Mouse (Mus musculus) central nervous system, embryonic 18 days (tissue): Measurements from ENCODE around the gene Gxylt2. TPM values are rescaled to one million over a fixed set of nuclear protein-coding genes. Genes with fewer than 3 reads are reported as not detected.

Source experiments
- polyA plus RNA-seq: library from polyadenylated mRNA; depleted of rRNA; stranded (reverse); fragments of >200 nt; gene quantifications from 2 replicates; pipeline ENCODE4 v1.2.3, GENCODE M21; 2012; rRNA removed

Gxylt2 gene
- polyA plus RNA-seq = 1.1 and 2.1 TPM in 2 replicates

GRCm38 (mm10) chr6:100704574-100705365, at the start of gene Gxylt2:
Gene Gxylt2, plus strand, starts transcription at chr6:100704734.

GRCm38 (mm10) chr6:100670880-100671344, 33.6 kb upstream of the Gxylt2 start, which contains the start of gene Shq1:
Gene Shq1, minus strand, starts transcription at chr6:100671157.

GRCm38 (mm10) chr6:100833355-100833754, 128.8 kb downstream of the Gxylt2 start, which contains the start of gene Ppp4r2:
Gene Ppp4r2, plus strand, starts transcription at chr6:100833622.

Other genes with a start within 250 kb of the Gxylt2 start
- gene Shq1, start 33.6 kb upstream of the Gxylt2 start, polyA plus RNA-seq = 6.6 and 7.0 TPM in 2 replicates
- gene Ppp4r2, start 128.9 kb downstream of the Gxylt2 start, polyA plus RNA-seq = 41.1 and 41.7 TPM in 2 replicates